Mouse (Mus musculus) megakaryocyte progenitor cell, adult 5-6 weeks (primary cell): ENCODE data around the gene Ghr. TPM values are rescaled to one million over a fixed set of nuclear protein-coding genes. Genes with fewer than 3 reads are reported as not detected.

Source experiments
- ATAC-seq: replicated peaks from 2 replicates; pipeline ENCODE4 v1.8.0; 2016; ENCODE audit warnings: mild to moderate bottlenecking, moderate TSS enrichment, inconsistent platforms; ENCODE audit not compliant: poor library complexity
- total RNA-seq, 2 experiments: library from RNA; stranded (forward) in 1 of 2; stranded (reverse) in 1 of 2; fragments of 157-497, 149-512 nt in 1 of 2; fragments of 200-1000 nt in 1 of 2; gene quantifications; 2 replicates each; pipeline versions ENCODE4 v1.2.3 to v1.2.4; 2015 to 2017

Gene Ghr
- total RNA-seq, 2 experiments from 2014 or later = 0.08 to 0.86 TPM

DNA sequence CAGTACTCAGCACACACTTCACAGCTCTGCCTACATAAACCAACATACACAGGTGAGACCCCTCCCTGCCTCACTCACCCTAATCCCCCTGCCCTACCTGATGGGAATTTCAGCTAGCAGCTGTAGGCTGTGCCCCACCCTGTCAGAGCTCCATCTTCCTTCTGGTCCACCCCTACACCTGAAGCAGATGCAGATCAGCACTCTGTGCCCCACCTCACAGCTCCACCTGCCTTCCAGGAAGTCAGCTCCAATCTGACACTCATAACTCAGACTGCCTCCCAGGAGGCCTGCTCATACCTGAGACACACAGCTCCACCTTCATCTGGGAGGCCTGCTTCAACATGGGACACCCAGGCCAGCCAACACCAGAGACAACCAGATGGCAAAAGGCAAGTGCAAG lies 192.6 kb downstream of the Ghr start:
- no peak for ATAC-seq

DNA sequence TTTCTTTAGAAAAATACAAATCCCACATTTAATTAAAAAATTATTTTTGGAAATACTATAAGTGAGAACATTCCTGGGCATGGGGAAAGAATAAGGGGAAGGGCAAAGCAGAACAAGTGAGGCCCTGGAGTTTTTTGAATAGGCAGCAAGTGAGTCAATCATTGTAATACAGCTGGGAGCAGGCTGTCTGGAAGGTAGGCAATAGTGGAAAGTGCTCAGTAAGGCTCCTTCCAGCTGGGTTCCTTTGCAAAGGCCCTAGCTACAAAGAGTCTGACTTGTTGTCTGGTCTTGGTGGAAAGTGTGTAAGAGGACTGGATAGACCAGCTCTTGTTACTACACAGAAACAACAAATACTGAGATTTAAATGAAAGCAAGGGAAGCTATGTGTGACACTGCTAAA lies 194.3 kb downstream of the Ghr start:
- no peak for ATAC-seq

DNA sequence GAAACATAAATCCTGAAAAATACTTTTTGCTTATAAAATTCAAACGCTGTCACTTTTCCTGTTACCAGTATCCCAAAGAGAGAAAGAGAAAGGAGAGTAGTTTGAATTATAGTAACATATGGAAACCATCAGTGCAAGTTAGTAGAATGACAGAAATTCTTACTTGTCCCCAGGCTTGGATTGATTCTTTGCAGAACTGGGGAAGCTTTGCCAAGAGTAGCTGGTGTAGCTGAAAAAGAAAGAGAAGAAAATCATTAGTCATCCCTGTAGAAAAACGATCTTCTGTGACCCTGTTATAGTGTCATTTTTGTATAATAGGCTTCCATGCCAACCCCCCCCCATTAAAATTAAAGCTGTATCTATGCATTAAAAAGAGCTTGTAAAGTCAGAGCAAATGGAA lies 194.8 kb downstream of the Ghr start:
- ATAC-seq = no peak

DNA sequence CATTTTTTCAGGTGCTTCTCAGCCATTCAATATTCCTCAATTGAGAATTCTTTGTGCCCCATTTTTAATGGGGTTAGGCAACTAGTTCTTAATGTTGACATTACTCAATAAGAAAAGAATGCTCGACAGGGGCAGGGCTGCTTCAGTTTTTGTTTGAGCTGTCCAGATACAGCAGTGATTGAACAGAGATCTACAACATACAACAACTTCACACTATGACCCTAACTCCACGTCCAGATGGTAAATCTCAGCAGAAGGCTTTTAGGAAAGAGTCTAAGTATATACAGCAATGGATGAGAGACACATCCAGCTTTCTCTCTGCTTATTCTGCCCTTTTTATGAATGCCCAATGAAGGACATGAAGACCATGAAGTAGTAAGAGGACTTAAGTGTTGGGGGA lies 199.5 kb downstream of the Ghr start:
- ATAC-seq = no peak

DNA sequence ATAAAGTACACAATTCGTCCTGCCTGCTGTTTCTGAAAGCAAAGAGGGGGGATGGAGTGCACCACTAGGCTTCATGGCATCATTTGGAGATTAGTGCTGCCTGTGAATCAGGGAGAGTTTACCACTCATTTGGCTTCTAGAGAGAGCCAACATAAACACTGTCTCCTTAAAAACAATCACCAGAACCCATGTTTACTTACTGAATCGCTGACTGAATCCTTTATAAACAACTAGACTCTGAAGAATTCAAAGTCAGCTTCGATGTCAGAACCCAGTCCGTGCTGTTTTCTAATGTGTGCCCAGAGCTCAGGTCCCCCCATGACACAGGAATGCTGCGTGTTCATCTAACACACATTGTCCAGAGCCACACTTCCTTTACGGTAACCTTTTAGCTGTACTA lies 201.9 kb downstream of the Ghr start:
- no peak for ATAC-seq

DNA sequence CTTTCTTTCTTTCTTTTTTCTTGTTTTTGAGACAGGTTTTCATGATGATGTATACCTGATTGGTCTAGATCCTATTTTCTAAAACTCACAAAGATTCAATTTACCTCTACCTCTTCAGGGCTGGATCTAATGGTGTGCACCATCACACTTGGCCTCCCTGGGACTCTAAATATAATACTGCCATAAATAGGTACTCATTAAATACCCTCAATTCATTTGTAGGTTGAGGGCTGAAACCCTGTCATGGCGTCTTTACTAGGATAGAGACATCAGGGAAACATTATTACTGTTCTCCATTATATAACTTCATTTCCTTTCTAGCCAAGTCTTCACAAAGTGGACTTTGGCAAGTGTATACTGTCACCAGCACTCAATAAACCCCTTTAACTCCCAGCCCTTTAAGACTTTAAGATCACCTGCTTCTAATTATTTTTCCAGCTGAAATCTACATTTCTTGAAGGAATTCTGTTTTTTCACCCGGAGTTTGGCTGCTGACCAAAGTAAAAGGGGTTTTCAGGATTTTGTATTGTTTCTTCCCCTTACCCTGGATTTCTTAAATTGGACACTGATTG lies 214.9 kb downstream of the Ghr start:
- no peak for ATAC-seq

DNA sequence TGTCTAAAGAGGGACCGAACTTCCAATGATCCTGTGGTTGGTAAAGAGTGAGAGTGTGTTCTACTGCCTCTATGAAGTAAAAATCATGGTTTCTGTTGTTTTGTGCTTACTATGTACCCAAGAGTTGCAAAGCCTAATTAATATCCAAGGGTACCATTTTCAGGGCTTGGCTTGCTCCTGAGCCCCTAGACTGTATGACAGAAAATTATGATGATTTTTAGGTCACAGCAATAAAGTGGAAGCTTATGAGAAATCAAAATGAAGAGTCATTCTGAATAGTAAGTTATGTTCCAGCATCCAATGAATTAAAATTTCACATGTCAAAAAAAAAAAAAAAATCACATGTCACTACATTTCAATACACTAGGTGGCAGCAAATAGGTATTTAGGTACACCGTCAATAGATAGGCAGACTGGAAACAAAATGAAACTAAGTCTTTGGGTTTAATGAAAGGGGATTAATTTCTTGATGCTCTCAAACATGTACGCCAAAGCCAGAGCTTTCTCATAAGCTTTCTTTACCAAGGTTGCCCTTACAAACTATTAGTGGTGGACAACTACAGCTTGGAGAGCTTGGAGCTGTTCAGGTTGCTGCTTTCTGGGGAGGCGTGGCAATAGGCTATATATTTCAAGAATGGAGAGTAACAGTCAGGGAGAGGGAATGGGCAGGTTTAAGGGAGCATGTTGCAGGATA lies 227.1 kb downstream of the Ghr start:
- ATAC-seq = peak; percentile 92

DNA sequence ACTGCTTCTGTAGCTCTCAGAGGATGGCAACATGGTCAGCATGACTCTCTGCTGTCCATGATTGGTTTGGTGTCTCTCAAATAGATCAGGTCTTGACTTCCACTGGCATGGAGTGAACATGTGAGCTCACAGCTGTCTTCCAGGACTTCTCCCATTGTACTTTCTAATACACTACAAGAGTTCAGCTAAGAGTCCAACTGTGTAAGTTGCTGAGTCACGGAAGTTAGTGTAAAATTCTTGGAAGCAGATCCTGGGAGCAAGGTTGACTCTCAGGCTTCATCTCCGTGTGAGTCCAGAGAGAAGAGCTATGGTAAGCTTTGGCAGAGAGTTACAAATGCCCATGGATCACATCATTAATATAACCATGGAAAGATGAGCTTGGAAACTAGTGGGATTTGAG lies 229.6 kb downstream of the Ghr start:
- ATAC-seq = no peak

DNA sequence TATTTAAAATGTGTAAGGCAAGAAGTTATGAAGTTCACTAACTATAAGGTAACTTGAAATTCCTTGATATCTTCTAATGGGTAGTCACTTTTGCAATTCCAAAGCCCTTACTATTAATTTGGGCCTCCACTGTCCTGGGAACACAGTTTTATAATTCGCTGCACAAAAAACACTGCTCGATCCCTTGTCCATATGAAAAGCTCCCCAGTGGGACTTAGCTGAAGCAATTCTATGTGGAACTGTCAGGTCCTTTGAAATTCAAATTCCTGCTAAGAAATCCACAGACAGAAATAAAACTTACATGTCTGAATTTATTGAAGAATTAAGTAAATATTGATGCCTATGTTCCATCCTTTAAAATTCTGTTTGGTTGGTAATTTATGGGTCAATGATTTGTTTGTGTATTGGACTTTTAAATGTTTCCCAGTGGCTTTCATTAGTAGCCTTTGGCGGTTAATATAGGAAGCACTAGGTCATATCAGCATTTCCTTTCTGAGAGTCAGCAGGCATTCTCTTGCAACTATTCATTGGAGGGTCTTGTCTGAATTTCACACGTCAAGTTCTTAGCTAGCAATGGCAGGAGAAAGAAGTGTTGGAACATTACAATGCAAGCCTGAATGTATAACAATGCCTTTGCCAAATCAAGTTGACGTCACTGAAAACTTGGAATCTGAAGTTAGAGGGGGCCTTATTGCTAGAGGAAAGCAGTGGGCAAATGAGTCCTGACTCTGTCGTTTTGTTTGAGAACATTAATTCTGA lies 233.8 kb downstream of the Ghr start:
- ATAC-seq = no peak

DNA sequence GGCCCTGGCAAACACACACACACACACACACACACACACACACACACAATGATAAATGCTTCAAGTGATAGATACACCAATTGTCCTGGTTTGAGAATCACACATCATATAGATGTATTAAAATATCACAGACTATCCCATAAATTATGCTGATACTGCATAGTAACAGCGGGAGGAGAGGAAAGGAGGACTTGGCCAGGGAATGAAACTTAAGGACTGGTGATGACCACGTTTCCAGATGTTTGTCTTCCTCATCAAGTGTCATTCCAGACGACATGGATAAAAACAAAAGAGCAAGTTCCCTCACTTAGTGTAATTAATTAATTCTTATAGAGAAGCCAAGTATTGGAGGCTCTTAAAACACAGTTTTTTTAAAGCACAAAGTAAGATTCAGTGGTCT lies 236.6 kb downstream of the Ghr start:
- no peak for ATAC-seq

DNA sequence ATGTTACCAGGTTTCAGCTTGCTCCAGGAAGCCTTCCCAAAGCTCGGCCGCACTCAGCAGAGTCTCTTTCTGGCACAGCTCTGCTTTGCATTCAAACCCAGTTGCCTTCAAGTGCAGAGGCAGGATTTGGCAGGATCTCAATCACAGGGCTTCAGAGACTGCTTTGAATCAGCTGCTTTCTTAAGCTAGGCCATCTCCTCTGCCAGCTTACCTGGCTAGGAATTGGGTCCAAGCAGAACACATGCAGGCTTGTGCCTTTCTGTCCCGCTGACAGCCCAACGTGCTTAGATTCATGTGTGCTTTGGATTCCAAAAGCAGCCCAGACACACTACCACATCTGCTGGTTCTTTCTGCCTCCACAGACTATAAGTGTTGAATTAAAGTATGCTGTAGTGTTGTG lies 238.7 kb downstream of the Ghr start:
- ATAC-seq = no peak

DNA sequence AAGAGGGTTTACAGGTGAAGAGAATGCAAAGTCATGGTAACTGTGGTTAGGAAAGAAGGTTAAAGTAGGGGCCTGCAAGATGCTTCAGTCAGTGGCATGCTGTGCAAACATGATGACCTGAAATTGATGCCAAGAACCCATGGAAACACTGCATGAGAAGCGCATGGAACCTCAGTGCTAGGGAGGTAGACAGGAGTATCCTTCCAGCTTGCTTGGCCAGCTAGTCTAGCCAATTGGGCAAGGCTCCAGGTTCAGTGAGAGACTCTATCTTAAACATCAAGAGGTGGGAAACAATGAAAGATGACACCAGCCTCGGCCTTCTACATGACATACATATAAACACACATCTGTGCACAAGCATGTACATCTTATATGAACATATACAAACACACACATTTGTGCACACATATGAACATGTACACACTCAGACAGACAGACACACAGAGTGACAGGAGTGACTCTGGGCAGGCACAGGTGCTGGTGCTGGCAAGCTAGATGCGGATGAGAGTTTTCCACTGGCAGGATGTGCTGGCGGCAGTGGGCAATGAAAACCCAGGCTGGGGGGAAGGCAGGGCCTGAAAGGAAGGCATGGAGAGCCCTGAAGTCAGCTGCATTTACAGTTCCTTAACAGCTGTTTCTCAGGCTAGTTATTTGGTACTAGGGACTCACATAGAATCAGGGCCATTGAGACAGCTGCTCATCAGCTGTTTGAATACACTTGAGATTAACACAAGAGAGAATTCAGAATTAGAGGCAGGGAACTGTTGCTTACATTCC lies 241.3 kb downstream of the Ghr start:
- no peak for ATAC-seq

DNA sequence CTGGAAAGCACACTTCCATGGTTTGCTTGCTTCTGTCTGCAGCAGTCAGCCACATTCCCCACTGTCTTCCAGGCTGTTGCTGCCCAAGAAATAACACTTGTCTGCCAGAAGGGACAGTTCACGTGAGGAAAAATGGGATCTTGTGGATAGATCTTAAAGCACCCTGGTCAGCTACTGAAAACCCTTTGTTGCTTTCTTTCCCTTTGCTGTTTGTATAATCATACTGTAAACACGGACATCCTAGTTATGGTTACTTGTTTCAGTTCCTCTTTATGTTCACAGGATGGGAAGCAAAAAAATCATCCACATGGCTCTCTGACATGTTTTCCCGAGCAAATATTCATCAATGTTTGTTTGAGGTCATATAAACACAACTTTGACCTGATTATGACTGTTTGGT lies 243.4 kb downstream of the Ghr start:
- no peak for ATAC-seq

DNA sequence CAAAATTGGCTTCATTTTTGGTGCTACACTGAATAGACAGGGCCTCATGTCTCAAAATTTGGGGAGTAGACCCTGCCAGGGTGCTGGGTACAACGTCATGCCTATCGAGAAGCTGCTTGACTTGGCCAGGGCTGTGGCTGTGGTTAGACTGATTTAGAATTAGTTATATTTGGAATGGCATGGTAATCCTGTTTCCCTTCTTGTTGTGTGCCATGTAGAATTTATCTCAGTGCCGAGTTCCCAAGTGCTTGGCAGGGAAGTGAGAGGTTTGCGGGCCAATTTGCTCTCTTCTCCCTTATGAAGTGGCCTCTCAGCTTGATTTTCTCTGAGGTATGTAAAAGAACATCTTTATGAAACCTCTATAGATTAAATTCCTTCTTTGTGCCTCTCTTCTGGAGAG lies 250.8 kb downstream of the Ghr start:
- ATAC-seq = no peak

DNA sequence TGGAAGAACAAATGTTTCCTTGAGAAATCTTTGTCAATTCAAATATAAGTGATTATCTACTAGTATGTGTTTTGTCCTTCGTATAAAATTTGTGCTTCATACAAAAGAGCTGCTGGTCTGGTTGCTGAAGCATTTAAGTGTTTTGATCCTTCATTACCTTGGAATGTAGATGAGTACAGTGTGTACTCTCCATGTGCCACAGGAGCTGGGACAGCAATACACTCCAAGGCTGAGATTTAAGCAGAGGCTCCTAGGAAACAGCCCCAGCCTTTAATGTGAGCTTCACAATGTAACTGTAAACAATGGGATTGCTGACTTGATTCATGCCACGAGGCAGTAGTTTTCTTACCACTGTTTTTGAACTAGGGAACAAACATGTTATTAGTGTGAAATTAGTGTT lies 251.5 kb downstream of the Ghr start:
- ATAC-seq = no peak

DNA sequence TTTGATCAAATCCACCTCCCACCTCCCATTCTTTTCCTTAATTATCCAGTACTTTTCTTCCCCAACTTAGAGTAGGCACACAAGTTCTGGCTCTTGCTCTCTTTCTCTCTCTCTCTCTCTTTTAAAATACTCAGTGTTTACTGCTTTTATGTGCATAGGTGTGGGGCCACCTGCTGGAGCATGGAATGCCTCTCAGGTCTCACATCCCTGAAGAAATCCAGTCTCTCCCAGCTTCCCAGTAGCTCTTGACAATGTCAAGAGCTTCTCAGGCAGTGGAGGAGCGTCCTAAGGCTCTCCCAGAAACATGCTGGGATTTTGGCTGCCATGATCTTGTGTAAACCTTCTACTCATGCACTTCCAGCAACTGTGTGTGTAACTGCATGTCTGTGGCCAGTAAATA lies 253.0 kb downstream of the Ghr start:
- ATAC-seq = no peak

DNA sequence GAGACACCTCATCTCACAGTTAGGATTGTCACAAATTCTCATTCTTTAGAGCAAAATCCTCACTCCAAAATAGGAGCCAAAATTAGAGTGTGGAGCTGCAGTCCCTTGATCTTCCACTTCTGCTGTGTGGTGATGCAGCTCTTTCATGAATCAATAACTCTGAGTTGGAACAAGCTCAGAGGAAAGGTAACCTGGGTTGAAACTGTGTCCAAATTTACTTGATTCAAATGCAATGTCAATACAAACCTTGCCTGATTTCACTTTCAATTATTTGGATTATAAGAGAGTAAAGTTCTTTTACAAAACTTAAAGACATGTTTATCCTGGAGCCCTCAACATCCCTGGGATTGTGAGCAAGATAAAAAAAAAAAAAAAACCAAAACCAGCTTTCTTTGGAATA lies 260.3 kb downstream of the Ghr start:
- ATAC-seq = no peak

DNA sequence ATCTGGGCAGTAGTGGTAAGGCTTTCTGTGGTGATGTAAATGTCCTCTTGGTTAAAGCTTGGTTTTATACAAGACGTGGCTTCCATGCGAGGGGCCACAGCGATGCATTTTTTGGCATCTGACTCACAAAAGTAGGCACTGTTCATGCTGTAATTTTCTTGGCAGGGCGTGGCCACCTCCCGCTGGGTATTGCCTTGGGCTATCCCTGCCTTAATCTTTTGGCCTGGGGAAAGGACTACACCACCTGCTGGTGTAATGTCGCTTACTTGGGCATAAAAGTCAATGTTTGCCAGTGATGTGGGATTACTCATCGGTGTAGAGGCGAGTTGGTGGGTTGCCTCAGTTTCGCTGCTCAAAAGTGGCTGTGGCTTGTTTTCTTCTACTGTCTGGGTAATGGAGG lies 263.4 kb downstream of the Ghr start:
- no peak for ATAC-seq

DNA sequence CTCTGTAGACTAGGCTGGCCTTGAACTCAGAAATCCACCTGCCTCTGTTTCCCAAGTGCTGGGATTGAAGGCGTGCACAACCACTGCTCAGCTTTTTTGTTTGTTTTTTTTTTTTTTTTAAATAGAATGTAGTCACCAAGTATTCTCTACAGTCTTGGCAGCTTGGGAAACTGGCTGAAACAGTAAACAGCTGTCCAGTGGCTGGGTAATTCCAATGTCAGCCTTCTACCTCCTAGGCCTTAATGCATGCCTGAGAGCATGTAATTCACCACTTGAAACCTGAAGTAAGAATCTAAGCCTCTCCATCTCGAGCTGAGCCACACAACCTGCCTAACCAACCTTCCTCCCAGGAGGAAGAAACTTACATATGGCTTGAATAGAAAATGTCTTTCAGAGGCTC lies 266.7 kb downstream of the Ghr start:
- no peak for ATAC-seq

DNA sequence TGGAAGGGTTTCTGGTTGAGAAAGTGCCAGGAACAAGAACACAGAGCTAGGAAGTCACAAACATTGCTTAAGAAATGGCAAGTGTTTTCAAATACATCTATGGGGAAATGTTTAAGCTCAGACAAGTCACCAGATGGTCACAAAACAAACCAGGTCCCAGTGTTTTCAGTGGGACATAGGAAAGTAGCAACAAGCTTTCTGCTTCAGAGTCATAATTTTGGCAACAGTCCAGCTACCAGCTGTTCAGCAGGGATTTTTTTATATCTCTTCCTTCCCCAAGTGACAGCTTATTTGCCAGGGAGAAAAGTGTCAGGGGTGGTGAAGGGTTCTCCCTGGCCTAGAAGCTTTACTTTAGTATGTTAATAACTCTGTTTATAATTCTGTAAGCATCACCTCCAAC lies 270.4 kb downstream of the Ghr start:
- ATAC-seq = no peak

DNA sequence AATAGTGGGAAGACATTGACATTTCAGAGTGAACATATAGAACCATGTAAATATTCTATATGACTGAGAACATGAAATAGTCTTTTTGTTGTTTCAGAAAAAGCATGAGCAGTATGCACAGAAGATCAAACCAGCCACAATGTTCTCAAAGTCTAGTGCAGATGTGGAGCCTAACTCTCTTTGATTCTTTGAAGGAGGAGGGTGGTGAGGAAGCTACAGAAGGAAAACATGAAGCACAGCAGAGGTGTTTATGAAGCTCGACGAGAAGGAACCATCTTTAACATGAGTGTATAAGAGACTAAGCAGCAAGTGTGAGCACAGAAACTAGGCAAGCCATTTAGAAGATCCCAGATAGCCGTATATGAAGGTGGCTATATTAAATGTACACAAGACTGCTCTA lies 273.4 kb downstream of the Ghr start:
- ATAC-seq = no peak

DNA sequence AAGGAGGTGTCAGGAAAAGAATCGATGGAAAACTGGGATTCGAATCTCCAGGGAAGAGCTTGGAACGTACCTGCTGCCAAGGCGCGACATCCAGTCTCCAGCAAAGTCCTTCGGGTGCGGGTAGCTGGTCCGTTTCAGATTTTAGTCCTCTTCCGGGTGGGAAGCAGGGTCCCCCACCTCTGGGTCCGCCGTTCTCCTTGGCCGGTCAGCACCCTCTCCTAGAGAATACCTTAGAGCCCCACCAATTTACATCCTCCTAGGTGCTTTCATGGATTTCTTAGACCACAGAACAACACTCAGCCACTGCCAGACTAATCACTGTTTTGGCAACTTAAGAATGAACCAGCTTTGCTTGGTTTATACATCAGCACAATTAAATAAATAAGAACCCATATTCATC lies 279.9 kb downstream of the Ghr start, which contains the start of gene Ccdc152:
Gene Ccdc152 (minus strand): TSS at position 101 of the 400 bp plus-strand sequence.
- no peak for ATAC-seq
